Mouse (Mus musculus): Measurements from ENCODE around the gene Abraxas1.

The Abraxas1 gene

DNA sequence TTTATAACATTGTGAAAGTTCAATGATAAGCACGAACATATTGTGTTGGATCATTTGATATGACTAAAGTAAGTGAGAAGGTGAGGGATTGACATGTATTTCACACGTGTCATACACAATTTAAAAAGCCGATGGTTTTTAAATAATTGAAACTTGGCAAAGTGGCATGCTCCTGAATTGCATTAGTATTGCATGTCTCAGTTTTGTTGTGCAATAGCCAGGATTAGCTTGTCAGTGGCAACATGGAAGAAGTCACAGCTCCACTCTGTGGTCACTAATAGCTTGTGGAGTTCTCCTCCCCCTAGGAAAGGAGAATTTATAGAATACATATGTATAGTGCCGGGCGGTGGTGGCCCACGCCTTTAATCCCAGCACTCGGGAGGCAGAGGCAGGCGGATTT is 610 bp upstream of the Abraxas1 start:
- DNase-seq = no peak

- DNase-seq = peak in 1 of 2 experiments; percentile 7
Measured at GRCm38 (mm10) chr5:100819568-100820480, 941 bp downstream of the Abraxas1 start.

- no peak for DNase-seq
Measured at GRCm38 (mm10) chr5:100818341-100818740, 2.4 kb downstream of the Abraxas1 start.

GRCm38 (mm10) chr5:100798165-100798860 is 22.5 kb downstream of the Abraxas1 start, which contains the start of the genes Helq and Mrps18c:
Helq (minus strand) TSS chr5:100798598.
Mrps18c (plus strand) TSS chr5:100798627.
- peak; percentile 94 to 95 for DNase-seq

GRCm38 (mm10) chr5:100794084-100794483 is 26.7 kb downstream of the Abraxas1 start:
- DNase-seq = no peak

DNA sequence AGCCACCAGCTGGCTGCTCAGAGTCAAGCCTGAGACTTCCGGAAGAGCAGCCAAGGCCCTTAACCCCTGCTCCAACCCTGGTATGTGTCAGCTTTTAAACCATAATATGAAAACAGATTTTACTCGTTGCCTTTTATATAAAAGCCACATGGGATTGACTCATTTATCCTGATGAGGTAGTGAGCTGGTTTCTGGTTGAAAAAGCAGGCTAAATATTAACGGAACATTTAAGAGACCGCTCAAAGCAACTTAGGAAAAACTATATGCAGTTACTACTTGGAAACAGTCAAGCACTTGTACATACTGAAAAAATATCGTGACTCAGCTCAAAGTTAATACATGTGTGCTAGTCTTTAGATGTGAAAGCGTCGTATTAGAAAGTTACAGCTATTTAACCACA is 28.5 kb downstream of the Abraxas1 start:
- DNase-seq = no peak

GRCm38 (mm10) chr5:100787527-100787926 is 33.2 kb downstream of the Abraxas1 start:
- no peak for DNase-seq

- no peak for DNase-seq
Measured at GRCm38 (mm10) chr5:100779002-100779401, 41.8 kb downstream of the Abraxas1 start.

DNA sequence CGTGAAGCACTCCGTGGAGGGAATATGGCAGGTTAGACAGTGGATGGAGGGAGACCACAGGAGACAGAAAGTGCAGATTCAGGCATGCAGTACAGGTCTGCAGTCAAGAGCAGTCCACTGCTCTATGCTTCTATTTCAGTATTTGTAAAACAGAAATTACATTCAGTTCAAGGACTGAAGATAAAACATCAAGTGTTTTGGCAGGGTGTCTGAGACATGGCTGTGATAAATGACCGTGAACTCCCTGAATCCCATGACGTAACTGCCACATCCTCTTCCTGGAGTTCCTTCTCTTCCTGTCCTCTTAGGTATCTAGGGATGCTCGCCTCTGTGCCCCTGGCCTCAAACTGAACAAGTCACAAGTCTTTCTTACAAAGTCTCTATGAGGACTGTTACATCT is 43.9 kb downstream of the Abraxas1 start:
- no peak for DNase-seq

DNA sequence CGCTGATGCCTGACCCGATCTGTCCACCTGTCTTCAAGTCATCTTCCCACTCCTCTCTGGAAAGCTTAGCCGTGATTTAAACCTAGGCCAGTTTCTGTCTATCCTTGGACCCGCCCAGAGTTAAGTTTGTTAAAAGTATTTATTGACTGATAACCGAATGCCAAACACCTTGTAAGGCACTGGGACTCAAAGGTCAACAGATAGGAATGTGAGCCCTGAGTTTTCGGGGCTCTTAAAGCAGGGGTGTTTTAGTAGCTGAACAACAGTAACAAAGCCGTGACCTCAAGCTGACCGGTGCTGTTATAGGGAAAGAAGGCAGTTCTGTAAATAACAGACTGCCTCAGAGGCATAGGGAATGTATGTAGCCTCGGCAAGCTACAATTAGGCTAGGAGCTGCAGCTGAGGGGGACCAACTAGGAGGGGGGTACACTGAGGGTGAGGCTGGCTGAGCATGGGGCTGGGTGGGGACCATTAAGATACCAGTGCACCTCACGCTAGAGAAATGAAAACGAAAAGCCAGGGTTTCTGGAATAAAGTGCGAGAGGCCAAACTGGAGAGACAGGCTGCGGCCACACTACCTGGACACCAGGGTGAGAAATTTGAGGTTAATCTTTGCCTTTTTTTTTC is 44.9 kb downstream of the Abraxas1 start:
- no peak for DNase-seq

GRCm38 (mm10) chr5:100771575-100771974 is 49.2 kb downstream of the Abraxas1 start:
- no peak for DNase-seq

- no peak for DNase-seq
Measured at GRCm38 (mm10) chr5:100766026-100766425, 54.7 kb downstream of the Abraxas1 start.

- DNase-seq = no peak
Measured at GRCm38 (mm10) chr5:100761736-100762135, 59.0 kb downstream of the Abraxas1 start.

- DNase-seq = no peak
Measured at GRCm38 (mm10) chr5:100760049-100760663, 60.6 kb downstream of the Abraxas1 start.

DNA sequence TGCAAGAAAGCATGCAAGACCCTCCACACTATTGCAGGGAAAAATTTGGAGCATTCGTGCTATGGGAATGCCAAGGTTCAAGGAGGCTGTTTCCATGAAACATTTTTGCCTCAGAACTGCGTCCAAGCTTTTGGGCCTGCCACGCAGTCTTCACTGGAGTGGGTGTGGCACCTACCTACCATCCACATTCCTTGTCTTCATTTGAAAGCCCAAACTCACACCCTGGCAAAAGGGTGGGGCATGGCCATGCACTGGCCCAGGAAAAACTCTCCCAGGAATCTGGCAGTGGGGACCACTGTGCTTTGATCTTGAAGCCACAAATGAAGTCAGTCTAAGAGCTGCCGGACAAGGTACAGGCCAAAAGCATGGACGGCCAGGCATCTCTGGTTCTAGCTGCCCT is 62.6 kb downstream of the Abraxas1 start:
- no peak for DNase-seq

All from cerebellum, postnatal 36 days (tissue).